Mouse (Mus musculus) kidney, embryonic 14.5 days (tissue): ENCODE measurements around the gene Gm3417. TPM values are rescaled to one million over a fixed set of nuclear protein-coding genes. Genes with fewer than 3 reads are reported as not detected.
A peak's percentile ranks its signal among the peaks of the same experiment; 100 is the strongest.
"Not testable (repeated sequence)": the region's sequence is repeated elsewhere in the genome, so short reads cannot be mapped to it uniquely, and the experiment has no call there.

Experiments used
- ATAC-seq: fragments of 200-750 bp; cut with Nextera tagmentation; 2 replicates; pipeline ENCODE4 v1.8.0; 2017; ENCODE audit warnings: moderate number of reproducible peaks, mild to moderate bottlenecking, moderate TSS enrichment, moderate library complexity; ENCODE audit not compliant: low FRiP score, low TSS enrichment
- H3K27ac ChIP-seq: fragments of 300-500 bp; sonication (generic); 2 replicates; pipeline ENCODE4 v1.5.1; 2014; ENCODE audit warnings: low read depth, mild to moderate bottlenecking, low read length, moderate library complexity, mixed read lengths
- H3K27me3 ChIP-seq: fragments of 300-500 bp; sonication (generic); 2 replicates; pipeline ENCODE4 v1.6.1; 2014; ENCODE audit warnings: mild to moderate bottlenecking, low read length; ENCODE audit not compliant: control insufficient read depth, insufficient read depth
- H3K36me3 ChIP-seq: fragments of 300-500 bp; sonication (generic); 2 replicates; pipeline ENCODE4 v1.6.1; 2014; ENCODE audit warnings: low read length, mixed read lengths; ENCODE audit not compliant: control insufficient read depth, insufficient read depth
- H3K4me1 ChIP-seq: fragments of 300-500 bp; sonication (generic); 2 replicates; pipeline ENCODE4 v1.6.1; 2014; ENCODE audit warnings: low read length, mixed read lengths; ENCODE audit not compliant: control insufficient read depth, insufficient read depth
- H3K4me2 ChIP-seq: fragments of 300-500 bp; sonication (generic); replicated peaks from 2 replicates; pipeline ENCODE4 v1.6.1; 2014; ENCODE audit warnings: low read depth, mild to moderate bottlenecking, low read length
- H3K4me3 ChIP-seq: fragments of 300-500 bp; sonication (generic); 2 replicates; pipeline ENCODE4 v1.5.1; 2014; ENCODE audit warnings: mild to moderate bottlenecking, low read length
- H3K9ac ChIP-seq: fragments of 300-500 bp; sonication (generic); 2 replicates; pipeline ENCODE4 v1.6.1; 2014; ENCODE audit warnings: low read depth, mild to moderate bottlenecking, low read length, moderate library complexity
- H3K9me3 ChIP-seq: fragments of 300-500 bp; sonication (generic); 2 replicates; pipeline ENCODE4 v1.6.1; 2016; ENCODE audit warnings: low read length; ENCODE audit not compliant: control insufficient read depth
- WGBS: fragments of 180-500 bp; shearing (Covaris S2); extraction: QIAGEN DNeasy Blood & Tissue Kit; methylation state at CpG from one replicate; pipeline ENCODE4 v1.1.7; 2014; 5-methylcytosine and 5-hydroxymethylcytosine counted together
- polyA plus RNA-seq: library from polyadenylated mRNA; unstranded; fragments of >200 nt; fragmentation: Nextera tagmentation; extraction: Ambion mirVana; gene quantifications from 2 replicates; pipeline ENCODE4 v1.2.1, GENCODE M21; 2014

Gene Gm3417
- polyA plus RNA-seq, 1 experiment from 2014 or later: not detected

DNA sequence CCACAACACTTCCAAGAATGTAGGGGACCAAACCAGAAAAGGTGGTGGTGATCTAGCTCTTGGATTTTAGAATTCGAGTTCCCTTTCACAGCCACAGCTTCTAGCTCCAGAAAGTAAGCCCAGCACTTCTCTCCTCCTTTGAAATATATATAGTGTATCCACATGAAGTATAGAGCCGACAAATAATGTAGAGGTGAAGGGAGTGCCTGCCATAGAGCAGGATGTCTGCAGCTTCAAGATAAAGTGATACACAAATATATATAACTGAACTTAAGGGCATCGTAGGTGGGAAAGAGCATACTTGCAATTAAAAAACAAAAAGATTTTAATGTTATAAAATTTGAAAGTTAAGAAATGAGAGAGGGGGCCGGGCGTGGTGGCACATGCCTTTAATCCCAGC, 15.6 kb upstream of the Gm3417 start:
- not testable (repeated sequence) for H3K9me3 ChIP-seq, H3K4me3 ChIP-seq, H3K27me3 ChIP-seq, H3K9ac ChIP-seq, ATAC-seq, H3K36me3 ChIP-seq, H3K27ac ChIP-seq, H3K4me2 ChIP-seq, H3K4me1 ChIP-seq
- WGBS: no CpG with 5 or more reads among the region's 5 CpGs

DNA sequence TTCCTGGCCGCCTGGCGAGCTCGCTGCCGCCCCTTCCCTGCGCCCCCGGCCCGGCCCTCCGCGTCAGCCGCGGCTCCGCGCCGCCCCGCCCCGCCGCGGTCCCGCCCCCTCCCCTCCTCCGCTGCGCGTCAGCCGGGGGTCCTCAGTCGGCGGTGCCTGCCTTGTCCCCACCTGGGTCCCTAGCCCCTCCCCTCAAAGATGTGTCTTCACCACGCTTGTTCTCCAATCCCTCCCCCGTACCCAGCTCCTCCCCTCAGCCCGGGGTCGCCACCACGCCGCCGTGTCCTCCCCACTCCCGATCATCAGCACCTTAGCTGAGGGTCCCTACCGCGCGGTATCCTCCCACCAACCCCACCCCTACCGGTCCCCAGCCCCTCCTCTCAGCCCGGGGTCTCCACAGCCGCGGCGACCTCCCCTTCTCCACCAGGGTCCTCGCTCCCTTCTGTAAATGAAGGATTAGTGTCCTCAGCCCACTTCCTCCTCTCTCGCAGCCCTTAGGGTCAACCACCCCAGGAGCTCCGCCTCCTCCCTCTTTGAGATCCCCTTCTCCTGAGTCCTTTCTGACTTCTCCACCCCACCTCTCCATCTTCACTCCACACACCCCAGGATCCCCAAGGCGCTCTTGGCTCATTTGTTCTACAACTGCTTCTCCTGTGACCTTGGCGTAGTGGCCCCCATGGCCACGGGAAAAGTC, 14.7 kb upstream of the Gm3417 start:
- not testable (repeated sequence) for H3K27me3 ChIP-seq, H3K9me3 ChIP-seq, H3K27ac ChIP-seq, H3K36me3 ChIP-seq, H3K4me3 ChIP-seq, H3K4me1 ChIP-seq, H3K9ac ChIP-seq, H3K4me2 ChIP-seq
- no CpG with 5 or more reads among the region's 47 CpGs for WGBS
- peak; percentile 94 for ATAC-seq

DNA sequence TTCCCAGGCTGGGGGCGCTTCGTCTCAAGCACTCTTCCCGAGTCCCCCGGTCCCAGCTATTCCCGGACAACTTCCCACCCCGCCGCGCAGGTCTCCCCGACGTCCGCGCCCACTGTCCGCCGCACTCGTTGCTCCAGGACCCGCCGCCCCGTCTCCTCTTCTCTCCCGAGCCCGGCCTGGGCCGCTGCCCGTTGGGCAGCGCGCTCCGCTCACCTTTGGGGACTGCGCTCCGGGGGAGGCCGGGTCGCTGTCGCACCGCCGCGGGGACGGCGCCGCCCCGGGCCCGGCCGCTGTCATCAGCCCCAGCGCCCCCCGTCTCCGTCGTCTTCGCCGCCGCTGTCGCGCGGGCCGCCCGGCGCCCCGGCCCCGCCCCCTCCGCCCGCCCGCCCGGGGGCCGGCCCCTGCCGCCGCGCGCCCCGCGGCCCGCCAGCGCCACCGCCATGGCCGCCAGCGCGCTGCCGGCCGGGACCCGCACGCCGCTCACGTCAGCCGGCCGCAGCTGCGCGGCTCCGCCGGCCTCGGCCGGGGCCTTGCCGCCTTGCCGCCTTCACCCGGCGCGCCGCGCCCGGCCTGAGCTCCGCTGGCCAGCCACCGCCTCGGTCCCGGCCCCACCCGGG, 14.0 kb upstream of the Gm3417 start:
- H3K4me3 ChIP-seq, H3K9me3 ChIP-seq, H3K4me2 ChIP-seq, H3K36me3 ChIP-seq, H3K27ac ChIP-seq, H3K27me3 ChIP-seq, H3K9ac ChIP-seq, H3K4me1 ChIP-seq: not testable (repeated sequence)
- no CpG with 5 or more reads among the region's 98 CpGs for WGBS
- peak; percentile 81 for ATAC-seq

DNA sequence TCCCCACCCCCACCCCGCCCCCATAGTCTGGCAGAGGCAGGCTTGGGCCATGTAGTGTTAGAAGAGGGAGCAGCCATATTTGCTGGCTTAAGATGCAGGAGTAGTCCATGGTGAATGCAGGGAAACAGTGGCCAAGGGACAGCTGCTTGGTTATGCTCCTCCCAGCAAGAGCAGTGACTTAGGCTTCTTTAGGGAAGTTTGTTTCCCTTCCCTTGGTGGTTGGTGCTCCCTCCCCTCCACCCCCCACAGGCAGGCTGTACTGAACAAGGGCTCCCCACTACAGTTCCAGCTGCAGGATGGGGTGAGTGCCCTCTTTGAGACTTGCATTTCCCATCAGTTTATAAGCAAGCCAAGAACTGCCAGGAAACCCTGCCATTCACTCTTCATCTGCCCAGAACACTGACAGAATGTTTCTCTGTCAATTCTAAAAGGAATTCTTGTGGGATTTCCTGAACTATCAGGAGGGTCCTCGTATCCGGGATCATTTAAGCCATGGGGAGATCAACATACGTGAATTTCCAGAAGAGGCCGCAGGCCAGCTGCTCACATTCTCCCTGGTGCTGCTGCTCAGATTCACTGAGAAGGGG, 11.6 kb upstream of the Gm3417 start:
- not testable (repeated sequence) for H3K4me3 ChIP-seq, H3K36me3 ChIP-seq, ATAC-seq, H3K27ac ChIP-seq, H3K4me1 ChIP-seq, H3K4me2 ChIP-seq, H3K27me3 ChIP-seq, H3K9me3 ChIP-seq, H3K9ac ChIP-seq
- WGBS: 96% methylated on average over 4 of the region's 5 CpGs

DNA sequence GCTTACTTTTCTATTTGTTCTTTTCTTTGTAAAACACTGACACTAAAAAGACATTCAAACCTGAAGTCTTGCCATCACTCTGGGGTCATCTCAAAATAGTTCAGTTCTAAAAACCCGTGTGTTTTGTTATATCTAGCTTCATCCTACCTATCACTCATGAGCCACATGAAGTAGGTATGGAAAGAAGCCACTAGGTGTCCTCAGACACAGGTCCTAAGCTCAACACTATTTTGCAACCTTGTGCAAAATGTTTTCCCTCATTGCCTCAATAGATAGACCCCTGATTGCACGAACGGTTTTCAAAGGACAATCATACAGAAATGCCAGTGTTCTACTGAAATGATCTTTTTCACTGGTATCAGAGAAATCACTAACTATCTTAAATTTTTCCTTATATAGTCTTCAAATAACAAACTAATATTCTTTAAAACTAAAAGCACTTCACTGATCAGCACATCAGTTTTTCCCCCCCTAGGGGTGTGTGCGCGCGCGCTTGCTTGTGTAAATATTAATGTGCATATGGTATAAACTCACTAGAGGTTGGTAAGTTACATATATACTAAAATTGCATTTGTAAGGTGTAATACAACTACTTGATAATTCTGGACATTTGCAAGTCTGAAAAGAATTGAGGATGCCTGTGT, 750 bp downstream of the Gm3417 start:
- not testable (repeated sequence) for H3K4me1 ChIP-seq, H3K27ac ChIP-seq, H3K4me3 ChIP-seq, H3K9ac ChIP-seq, H3K4me2 ChIP-seq, H3K27me3 ChIP-seq, H3K9me3 ChIP-seq, H3K36me3 ChIP-seq
- peak; percentile 36 for ATAC-seq
- WGBS: 3% methylated on average over 4 of the region's 7 CpGs

DNA sequence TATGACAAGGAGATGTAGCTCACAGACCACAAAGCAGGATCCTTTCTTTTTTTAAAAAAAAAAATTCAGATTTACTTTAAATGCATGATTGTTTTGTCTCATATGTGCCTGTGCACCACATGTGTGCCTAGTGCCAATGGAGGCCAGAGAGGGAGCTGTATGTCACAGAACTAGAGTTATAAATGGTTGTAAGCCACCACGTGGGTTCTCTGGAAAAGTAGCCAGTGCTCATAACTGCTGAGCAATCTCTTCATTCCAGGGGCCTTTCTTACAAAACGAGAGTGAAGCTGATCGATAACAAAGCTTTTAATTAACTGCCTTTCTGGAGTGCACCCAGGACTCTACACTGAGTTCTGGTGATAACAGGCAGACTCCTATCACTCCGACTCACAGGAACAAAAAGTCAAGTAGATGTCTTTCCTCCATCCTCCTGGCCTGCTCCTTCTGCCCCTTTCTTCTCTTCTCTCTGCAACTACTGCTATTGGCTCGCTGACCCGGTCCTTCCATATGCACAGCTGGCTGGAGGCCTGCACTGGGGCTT, 10.1 kb downstream of the Gm3417 start:
- ATAC-seq, H3K4me2 ChIP-seq, H3K27me3 ChIP-seq, H3K36me3 ChIP-seq, H3K4me1 ChIP-seq, H3K27ac ChIP-seq, H3K4me3 ChIP-seq, H3K9me3 ChIP-seq, H3K9ac ChIP-seq: not testable (repeated sequence)
- WGBS: no CpG with 5 or more reads among the region's 6 CpGs

DNA sequence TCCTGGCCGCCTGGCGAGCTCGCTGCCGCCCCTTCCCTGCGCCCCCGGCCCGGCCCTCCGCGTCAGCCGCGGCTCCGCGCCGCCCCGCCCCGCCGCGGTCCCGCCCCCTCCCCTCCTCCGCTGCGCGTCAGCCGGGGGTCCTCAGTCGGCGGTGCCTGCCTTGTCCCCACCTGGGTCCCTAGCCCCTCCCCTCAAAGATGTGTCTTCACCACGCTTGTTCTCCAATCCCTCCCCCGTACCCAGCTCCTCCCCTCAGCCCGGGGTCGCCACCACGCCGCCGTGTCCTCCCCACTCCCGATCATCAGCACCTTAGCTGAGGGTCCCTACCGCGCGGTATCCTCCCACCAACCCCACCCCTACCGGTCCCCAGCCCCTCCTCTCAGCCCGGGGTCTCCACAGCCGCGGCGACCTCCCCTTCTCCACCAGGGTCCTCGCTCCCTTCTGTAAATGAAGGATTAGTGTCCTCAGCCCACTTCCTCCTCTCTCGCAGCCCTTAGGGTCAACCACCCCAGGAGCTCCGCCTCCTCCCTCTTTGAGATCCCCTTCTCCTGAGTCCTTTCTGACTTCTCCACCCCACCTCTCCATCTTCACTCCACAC, 16.9 kb downstream of the Gm3417 start:
- not testable (repeated sequence) for H3K9ac ChIP-seq, H3K36me3 ChIP-seq, H3K27me3 ChIP-seq, H3K4me3 ChIP-seq, H3K27ac ChIP-seq, H3K9me3 ChIP-seq, H3K4me1 ChIP-seq, H3K4me2 ChIP-seq
- WGBS: no CpG with 5 or more reads among the region's 44 CpGs
- peak; percentile 95 for ATAC-seq

- not testable (repeated sequence) for H3K36me3 ChIP-seq, H3K27me3 ChIP-seq, H3K27ac ChIP-seq, H3K4me1 ChIP-seq, H3K9me3 ChIP-seq
- Histone ChIP-seq H3K9ac (peak within 1 kb of the TSS; percentile 83), H3K4me2 (peak within 1 kb of the TSS; percentile 69), H3K4me3 (peak within 1 kb of the TSS; percentile 53)
- WGBS: 0% methylated on average over 19 of the region's 100 CpGs
- peak; percentile 86 for ATAC-seq
These were observed 17.5 kb downstream of the Gm3417 start, which contains the start of gene Phf10 for GRCm38 (mm10) chr17:14960951-14961556. Phf10 (minus strand) TSS chr17:14961273.
